Mouse (Mus musculus) megakaryocyte, embryonic 14.5 days (primary cell): ENCODE results near the gene Creb5. TPM values are rescaled to one million over a fixed set of nuclear protein-coding genes. Genes with fewer than 3 reads are reported as not detected.

ENCODE experiments used
- H3K27me3 ChIP-seq: replicated peaks from 2 replicates; pipeline ENCODE3; 2012; ENCODE audit warnings: inconsistent platforms
- H3K36me3 ChIP-seq: replicated peaks from 2 replicates; pipeline ENCODE3; 2012; ENCODE audit warnings: low read length, inconsistent platforms, mixed read lengths
- H3K4me1 ChIP-seq: 2 replicates; pipeline ENCODE4 v1.6.1; 2012; ENCODE audit warnings: inconsistent platforms
- H3K4me3 ChIP-seq: replicated peaks from 2 replicates; pipeline ENCODE3; 2012; ENCODE audit warnings: moderate library complexity, mild to moderate bottlenecking, inconsistent platforms
- H3K9me3 ChIP-seq: 2 replicates; pipeline ENCODE4 v1.6.1; 2012; ENCODE audit warnings: inconsistent platforms
- FLI1 ChIP-seq: IDR thresholded peaks from 2 replicates; pipeline ENCODE4 v1.6.1; 2012; ENCODE audit warnings: low read length, inconsistent platforms, mixed read lengths
- GATA1 ChIP-seq: IDR thresholded peaks from 3 replicates; pipeline ENCODE4 v1.6.1; 2012; ENCODE audit warnings: mixed read lengths, low read length, inconsistent platforms, borderline replicate concordance
- polyA plus RNA-seq: library from polyadenylated mRNA; stranded (reverse); fragments of >175 nt; gene quantifications from 2 replicates; pipeline ENCODE4 v1.2.3, GENCODE M21; 2012; ENCODE audit warnings: low replicate concordance; ENCODE audit not compliant: insufficient read depth

Gene Creb5
- polyA plus RNA-seq, 1 experiment: 0.37 TPM

DNA sequence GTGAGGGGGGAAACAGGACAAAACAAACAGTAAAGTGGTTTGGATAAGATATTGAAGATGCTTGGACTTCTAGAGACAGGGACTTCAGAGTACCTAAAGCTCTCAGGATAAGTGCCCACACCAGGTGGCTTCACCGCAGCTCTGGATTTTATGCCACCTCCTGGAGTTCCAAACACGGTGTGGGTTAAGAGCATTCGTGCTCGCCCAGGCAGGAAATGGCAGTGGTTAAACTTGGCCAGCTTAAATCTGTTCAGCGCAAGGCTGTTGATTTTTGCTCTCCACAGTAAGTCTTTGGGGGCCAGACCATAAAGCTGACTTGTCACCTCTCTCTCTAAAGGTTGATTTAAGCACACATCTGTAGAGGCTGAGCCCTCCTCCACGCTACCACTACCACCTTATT, 262.3 kb downstream of the Creb5 start:
- no peak for TF ChIP-seq GATA1
- H3K36me3 ChIP-seq: no peaks in the 10 kb centered on the region
- no peaks in the 10 kb centered on the region for H3K4me1 ChIP-seq
- H3K27me3 ChIP-seq: peaks cover 49% of the 10 kb centered on the region
- H3K9me3 ChIP-seq: peaks cover 15% of the 10 kb centered on the region
- no peak overlapping the region for H3K4me3 ChIP-seq

DNA sequence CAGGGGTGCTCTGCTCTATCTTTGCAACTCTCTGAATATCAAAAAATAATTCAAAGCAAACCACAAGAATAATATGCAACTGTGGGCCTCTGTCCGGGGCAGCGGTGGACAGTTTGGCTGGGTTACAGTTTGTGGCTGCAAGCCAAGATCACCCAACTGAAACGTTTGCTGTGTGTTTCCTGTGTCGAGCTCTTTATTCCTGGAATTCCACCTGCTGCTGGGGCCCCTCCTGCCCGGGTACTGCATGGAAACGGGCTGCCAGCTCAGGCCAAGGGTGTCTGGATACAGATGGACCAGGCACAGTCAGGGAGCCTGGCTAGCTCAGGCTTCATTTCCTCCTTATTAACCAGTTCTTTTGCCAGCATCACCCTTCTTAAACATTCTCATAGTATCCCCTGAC, 269.0 kb downstream of the Creb5 start:
- Histone ChIP-seq H3K4me1 (no peaks in the 10 kb centered on the region; the same call in 1 of the 2 replicates), H3K27me3 (peaks cover 19% of the 10 kb centered on the region), H3K4me3 (no peak overlapping the region), H3K36me3 (no peaks in the 10 kb centered on the region), H3K9me3 (no peaks in the 10 kb centered on the region)
- TF ChIP-seq FLI1 (no peak), GATA1 (no peak)

DNA sequence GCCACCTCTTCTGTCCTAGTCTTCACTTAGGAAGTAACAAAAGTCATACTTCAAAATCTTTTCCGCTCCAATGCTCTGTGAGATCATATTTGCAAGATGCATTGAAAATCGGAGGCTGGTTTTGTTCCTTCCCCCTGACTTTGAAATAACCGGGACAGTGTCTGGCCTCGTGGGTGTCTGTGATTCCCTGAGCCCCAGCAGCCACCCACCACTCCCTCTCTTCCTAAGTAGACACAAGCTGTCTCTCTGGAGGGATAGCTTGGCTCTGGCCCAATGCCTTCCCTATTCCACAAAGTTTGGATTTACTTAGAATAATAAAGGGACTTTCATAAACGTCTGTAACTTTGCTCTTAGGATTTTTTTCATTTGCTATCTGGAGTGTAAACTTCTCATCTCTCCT, 273.9 kb downstream of the Creb5 start:
- no peaks in the 10 kb centered on the region for H3K36me3 ChIP-seq
- no peak overlapping the region for H3K4me3 ChIP-seq
- H3K27me3 ChIP-seq: peaks cover 23% of the 10 kb centered on the region
- H3K9me3 ChIP-seq: no peaks in the 10 kb centered on the region
- peaks cover 3% of the 10 kb centered on the region; the same call in 1 of the 2 replicates for H3K4me1 ChIP-seq
- TF ChIP-seq GATA1 (no peak), FLI1 (no peak)

DNA sequence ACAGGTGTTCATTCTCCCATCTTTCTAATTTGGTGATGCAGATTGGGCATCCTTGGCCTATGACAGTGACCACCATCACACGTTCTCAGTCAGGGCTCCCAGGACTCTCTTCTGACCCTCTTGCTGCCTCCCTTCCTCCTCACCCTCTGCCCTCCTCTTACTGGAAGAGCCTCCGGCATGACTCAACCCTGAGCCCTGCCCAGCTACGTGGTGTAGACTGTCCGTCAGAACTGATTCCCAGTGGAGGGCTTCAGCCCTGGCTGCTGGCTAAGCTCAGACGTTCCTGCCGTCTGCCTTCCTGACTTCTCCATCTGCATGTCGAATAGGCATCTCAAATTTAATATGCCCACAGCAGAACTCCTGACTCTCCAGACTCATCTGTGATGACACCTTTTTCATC, 275.5 kb downstream of the Creb5 start:
- Histone ChIP-seq H3K27me3 (peaks cover 24% of the 10 kb centered on the region), H3K9me3 (no peaks in the 10 kb centered on the region), H3K36me3 (no peaks in the 10 kb centered on the region), H3K4me1 (peaks cover 10% of the 10 kb centered on the region), H3K4me3 (no peak overlapping the region)
- TF ChIP-seq GATA1 (no peak), FLI1 (no peak)

DNA sequence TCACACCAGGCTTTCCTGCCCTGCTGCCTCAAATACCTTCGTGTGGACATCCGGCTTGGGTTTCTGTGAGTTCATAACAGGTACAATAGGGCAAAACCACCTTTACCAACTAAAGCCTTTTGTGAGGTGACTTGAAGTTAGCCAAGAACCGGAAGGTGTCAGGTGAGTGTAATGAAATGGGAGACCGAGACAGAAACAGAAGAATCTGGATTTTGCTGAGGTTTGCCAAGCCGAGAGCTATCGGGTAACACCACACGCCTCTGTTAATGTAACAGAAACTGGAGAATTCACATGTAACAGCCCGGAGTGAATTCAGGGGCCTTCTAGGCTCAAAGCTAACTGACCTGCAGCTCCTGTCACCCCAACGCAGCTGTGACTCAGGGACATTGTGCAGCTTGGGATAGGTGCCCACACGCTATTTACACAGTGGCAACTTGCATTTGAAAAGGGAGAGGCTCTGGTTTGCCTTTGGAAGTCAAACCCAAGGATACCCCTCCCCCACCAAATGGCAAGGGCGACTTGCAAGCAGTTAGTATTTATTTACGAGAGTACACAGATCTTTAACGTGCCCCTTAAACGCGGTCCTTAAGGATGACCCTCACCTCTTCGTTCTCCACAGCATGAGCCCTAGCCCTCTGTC, 276.6 kb downstream of the Creb5 start:
- peaks cover 30% of the 10 kb centered on the region for H3K27me3 ChIP-seq
- H3K36me3 ChIP-seq: no peaks in the 10 kb centered on the region
- peaks cover 10% of the 10 kb centered on the region for H3K4me1 ChIP-seq
- TF ChIP-seq GATA1 (no peak), FLI1 (no peak)
- no peaks in the 10 kb centered on the region for H3K9me3 ChIP-seq
- no peak overlapping the region for H3K4me3 ChIP-seq

DNA sequence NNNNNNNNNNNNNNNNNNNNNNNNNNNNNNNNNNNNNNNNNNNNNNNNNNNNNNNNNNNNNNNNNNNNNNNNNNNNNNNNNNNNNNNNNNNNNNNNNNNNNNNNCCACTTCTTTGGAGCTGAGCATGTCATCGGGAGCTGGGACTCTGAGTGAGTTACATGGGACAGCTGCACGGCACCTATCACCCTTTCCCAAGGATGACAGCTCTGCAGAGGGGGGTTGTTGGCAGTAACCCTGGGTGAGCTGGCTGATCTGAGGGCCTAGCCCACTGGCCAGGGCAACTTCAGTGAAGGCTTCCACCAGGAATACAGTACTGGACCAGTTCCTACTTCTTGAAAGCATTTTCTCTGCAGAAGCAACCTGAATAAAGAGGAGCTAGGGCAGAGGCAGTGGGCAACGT, 282.4 kb downstream of the Creb5 start:
- Histone ChIP-seq H3K4me1 (peaks cover 38% of the 10 kb centered on the region), H3K27me3 (peaks cover 28% of the 10 kb centered on the region), H3K4me3 (no peak overlapping the region), H3K36me3 (no peaks in the 10 kb centered on the region), H3K9me3 (no peaks in the 10 kb centered on the region)
- no peak for TF ChIP-seq GATA1
- TF ChIP-seq FLI1: no peak

DNA sequence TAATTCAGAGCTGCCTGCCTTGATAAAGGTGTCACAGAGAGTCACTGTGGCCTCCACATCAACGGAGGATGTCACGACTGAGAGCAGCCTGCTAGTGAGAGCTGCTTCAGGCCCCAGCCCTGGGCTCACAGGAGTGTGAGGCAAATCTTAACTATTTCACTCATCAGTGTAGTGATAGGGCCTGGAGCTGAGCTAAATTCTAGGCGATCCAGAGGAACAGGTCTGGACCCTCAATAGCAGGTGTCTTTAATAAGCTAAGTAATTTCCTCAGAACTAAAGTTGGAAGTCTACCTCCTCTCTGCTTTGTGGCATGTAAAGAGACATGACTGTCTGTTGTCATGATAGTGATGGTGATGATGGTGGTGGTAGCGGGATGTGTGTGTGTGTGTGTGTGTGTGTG, 283.8 kb downstream of the Creb5 start:
- Histone ChIP-seq H3K36me3 (no peaks in the 10 kb centered on the region), H3K4me3 (no peak overlapping the region), H3K4me1 (peaks cover 35% of the 10 kb centered on the region), H3K9me3 (no peaks in the 10 kb centered on the region), H3K27me3 (peaks cover 28% of the 10 kb centered on the region)
- TF ChIP-seq GATA1 (no peak), FLI1 (no peak)

DNA sequence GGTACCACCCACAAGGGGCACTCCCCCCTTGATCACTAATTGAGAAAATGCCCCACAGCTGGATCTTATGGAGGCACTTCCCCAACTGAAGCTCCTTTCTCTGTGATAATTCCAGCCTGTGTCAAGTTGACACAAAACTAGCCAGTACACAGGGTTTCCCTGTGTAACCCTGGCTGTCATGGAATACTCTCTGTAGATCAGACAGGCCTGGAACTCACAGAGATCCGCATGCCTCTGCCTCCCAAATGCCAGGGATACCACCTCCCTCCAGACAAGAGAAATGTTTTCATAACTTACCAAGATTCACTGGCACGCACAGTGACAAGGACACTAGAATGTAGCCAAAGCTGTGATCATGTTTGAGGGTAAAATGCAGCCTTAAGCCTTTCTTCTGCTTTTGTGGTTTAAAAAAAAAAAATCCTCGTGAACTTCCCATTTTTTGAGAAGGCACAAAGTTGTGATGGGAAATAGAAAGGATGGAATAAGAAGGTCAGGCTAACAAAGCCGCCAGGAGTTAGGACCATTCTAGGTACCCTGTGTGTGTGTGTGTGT, 284.6 kb downstream of the Creb5 start:
- H3K4me1 ChIP-seq: peaks cover 33% of the 10 kb centered on the region

DNA sequence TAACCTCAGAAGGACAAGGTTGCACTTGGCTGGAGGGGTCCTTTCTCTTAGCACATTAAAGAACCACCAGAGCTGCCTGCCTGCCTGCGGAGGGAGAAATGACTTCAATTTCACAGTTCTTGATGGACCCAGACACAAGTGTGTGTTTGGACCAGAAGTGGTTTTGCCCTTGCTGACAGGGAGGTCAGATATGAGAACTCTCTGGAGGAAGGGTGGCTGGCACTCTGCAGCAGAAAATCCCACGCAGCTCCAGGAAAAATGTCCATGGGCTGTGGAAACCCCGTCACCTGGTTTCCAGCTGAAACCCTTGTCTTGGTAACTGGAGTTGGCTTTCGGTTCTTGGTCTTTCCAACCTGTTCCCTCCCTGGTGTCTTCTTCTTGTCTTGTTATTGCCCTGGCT, 285.4 kb downstream of the Creb5 start:
- no peak overlapping the region for H3K4me3 ChIP-seq
- TF ChIP-seq FLI1 (no peak), GATA1 (no peak)
- H3K4me1 ChIP-seq: peaks cover 28% of the 10 kb centered on the region
- H3K36me3 ChIP-seq: no peaks in the 10 kb centered on the region
- H3K9me3 ChIP-seq: no peaks in the 10 kb centered on the region
- peaks cover 26% of the 10 kb centered on the region for H3K27me3 ChIP-seq

More for the DNA sequence above, 284.6 kb downstream of the Creb5 start:
- peaks cover 30% of the 10 kb centered on the region for H3K27me3 ChIP-seq
- H3K36me3 ChIP-seq: no peaks in the 10 kb centered on the region
- H3K9me3 ChIP-seq: no peaks in the 10 kb centered on the region
- no peak overlapping the region for H3K4me3 ChIP-seq
- TF ChIP-seq FLI1: no peak
- no peak for TF ChIP-seq GATA1

DNA sequence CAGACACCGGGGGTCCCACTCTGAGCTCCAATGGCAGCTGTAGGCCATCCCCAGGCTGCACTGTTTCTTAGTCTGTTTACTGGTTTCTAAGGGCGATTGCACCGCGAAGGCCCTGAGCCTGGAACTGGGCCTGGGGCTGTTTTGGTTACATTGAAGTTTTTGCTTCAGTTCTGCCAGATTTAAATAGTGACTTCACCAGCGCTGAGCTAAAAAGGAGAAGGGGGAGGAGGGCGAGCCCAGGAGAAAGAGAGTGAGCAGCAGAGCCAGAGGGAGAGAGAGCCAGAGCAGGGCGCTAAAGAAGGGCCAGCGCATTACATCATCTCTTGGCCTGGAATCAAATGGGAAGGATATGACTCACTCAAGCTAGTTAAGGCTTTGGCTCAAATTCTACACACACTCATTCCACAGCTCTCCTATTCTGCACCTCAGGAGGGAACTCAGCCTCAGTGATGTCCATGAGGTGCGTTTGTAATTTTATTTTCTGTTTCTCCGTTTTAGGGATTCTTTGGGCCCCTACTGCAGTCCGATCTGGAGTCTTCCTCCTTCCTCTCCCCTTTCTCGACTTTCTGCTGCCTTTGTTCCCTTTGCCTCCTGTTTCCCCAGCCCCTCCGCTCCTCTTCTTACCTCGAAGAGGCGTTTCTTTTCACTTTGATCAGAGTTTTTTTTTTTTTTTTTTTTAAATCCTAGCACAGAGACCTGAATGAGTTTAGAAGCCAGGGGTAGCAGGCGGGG, 286.1 kb downstream of the Creb5 start:
- no peaks in the 10 kb centered on the region for H3K36me3 ChIP-seq
- H3K4me1 ChIP-seq: peaks cover 28% of the 10 kb centered on the region
- H3K27me3 ChIP-seq: peaks cover 23% of the 10 kb centered on the region
- TF ChIP-seq GATA1: no peak
- TF ChIP-seq FLI1: no peak
- H3K9me3 ChIP-seq: no peaks in the 10 kb centered on the region
- H3K4me3 ChIP-seq: peak overlapping the region; percentile 89

DNA sequence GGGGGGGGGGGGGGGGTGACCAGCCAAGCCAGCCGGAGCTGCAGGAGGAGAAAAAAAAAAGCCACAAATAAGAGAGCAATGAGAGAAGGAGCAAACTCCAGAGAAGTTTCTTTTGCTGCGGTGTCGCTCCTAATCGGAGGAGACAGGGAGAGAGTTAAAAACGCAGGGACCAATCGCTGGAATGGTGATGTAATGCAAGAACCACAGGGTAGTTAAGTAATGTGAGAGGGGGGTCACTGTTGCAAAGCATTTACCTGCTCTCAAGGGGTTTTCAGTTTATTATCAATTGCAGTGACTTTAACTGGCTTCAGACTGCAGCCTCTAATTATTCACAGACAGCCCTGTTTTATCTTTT, 286.6 kb downstream of the Creb5 start:
- Histone ChIP-seq H3K9me3 (no peaks in the 10 kb centered on the region), H3K4me1 (peaks cover 28% of the 10 kb centered on the region), H3K27me3 (peaks cover 22% of the 10 kb centered on the region), H3K4me3 (peak overlapping the region; percentile 89), H3K36me3 (no peaks in the 10 kb centered on the region)
- TF ChIP-seq GATA1 (no peak), FLI1 (no peak)
